Mouse (Mus musculus) liver, embryonic 11.5 days (tissue): ENCODE measurements around the gene Gria1. TPM values are rescaled to one million over a fixed set of nuclear protein-coding genes. Genes with fewer than 3 reads are reported as not detected.

Experiments used
- ATAC-seq: fragments of 200-750 bp; cut with Nextera tagmentation; replicated peaks from 2 replicates; pipeline ENCODE4 v1.8.0; 2017; ENCODE audit warnings: moderate number of reproducible peaks, mild to moderate bottlenecking, moderate TSS enrichment, moderate library complexity; ENCODE audit not compliant: low FRiP score
- DNase-seq: peaks from one replicate; pipeline ENCODE4 v3.0.0-alpha.2; 2017; ENCODE audit warnings: low spot score
- H3K27ac ChIP-seq: fragments of 300-500 bp; sonication (generic); 2 replicates; pipeline ENCODE4 v1.5.1; 2014; ENCODE audit warnings: mild to moderate bottlenecking, low read depth, low read length, control low read depth
- H3K27me3 ChIP-seq: fragments of 300-500 bp; sonication (generic); replicated peaks from 2 replicates; pipeline ENCODE4 v1.6.1; 2014; ENCODE audit warnings: low read length, mixed read lengths; ENCODE audit not compliant: control insufficient read depth, insufficient read depth
- H3K36me3 ChIP-seq: fragments of 300-500 bp; sonication (generic); 2 replicates; pipeline ENCODE4 v1.6.1; 2014; ENCODE audit warnings: mild to moderate bottlenecking, low read length, moderate library complexity, mixed read lengths; ENCODE audit not compliant: control insufficient read depth, insufficient read depth
- H3K4me1 ChIP-seq: fragments of 300-500 bp; sonication (generic); replicated peaks from 2 replicates; pipeline ENCODE4 v1.6.1; 2014; ENCODE audit warnings: low read length, mixed read lengths; ENCODE audit not compliant: control insufficient read depth, insufficient read depth
- H3K4me2 ChIP-seq: fragments of 300-500 bp; sonication (generic); 2 replicates; pipeline ENCODE4 v1.6.1; 2014; ENCODE audit warnings: mild to moderate bottlenecking, control low read depth, moderate library complexity
- H3K4me3 ChIP-seq: fragments of 300-500 bp; sonication (generic); 2 replicates; pipeline ENCODE4 v1.5.1; 2014; ENCODE audit warnings: low read depth, low read length, control low read depth
- H3K9ac ChIP-seq: fragments of 300-500 bp; sonication (generic); 2 replicates; pipeline ENCODE4 v1.6.1; 2014; ENCODE audit warnings: low read depth, low read length, control low read depth
- H3K9me3 ChIP-seq: fragments of 300-500 bp; sonication (generic); 2 replicates; pipeline ENCODE4 v1.6.1; 2016; ENCODE audit warnings: low read length, inconsistent platforms, mixed read lengths; ENCODE audit not compliant: control insufficient read depth
- WGBS: fragments of 180-500 bp; shearing (Covaris S2); extraction: QIAGEN DNeasy Blood & Tissue Kit; methylation state at CpG from one replicate; pipeline ENCODE4 v1.1.7; 2014; 5-methylcytosine and 5-hydroxymethylcytosine counted together
- polyA plus RNA-seq: library from polyadenylated mRNA; unstranded; fragments of >200 nt; fragmentation: Nextera tagmentation; extraction: Ambion mirVana; gene quantifications from 2 replicates; pipeline ENCODE4 v1.2.1, GENCODE M21; 2014

The Gria1 gene
- polyA plus RNA-seq, 1 experiment from 2014 or later = 0.66 TPM

GRCm38 (mm10) chr11:57039306-57039705, 28.1 kb downstream of the Gria1 start:
- Histone ChIP-seq H3K27ac (no peak overlapping the region), H3K9me3 (no peaks in the 10 kb centered on the region), H3K4me2 (no peak overlapping the region), H3K4me3 (no peak overlapping the region), H3K4me1 (no peaks in the 10 kb centered on the region), H3K36me3 (no peaks in the 10 kb centered on the region), H3K9ac (no peak overlapping the region), H3K27me3 (no peaks in the 10 kb centered on the region)
- WGBS = 78% methylated on average over 8 of the region's 8 CpGs
- no peak for ATAC-seq
- DNase-seq = no peak

GRCm38 (mm10) chr11:57042057-57042456, 30.9 kb downstream of the Gria1 start:
- no peaks in the 10 kb centered on the region for H3K4me1 ChIP-seq
- H3K27ac ChIP-seq = no peak overlapping the region
- H3K9me3 ChIP-seq = no peaks in the 10 kb centered on the region
- H3K36me3 ChIP-seq = no peaks in the 10 kb centered on the region
- 62% methylated on average over 3 of the region's 3 CpGs for WGBS
- DNase-seq (no peak), ATAC-seq (no peak)
- H3K4me2 ChIP-seq = no peak overlapping the region
- H3K9ac ChIP-seq = no peak overlapping the region
- H3K27me3 ChIP-seq = no peaks in the 10 kb centered on the region
- H3K4me3 ChIP-seq = no peak overlapping the region

GRCm38 (mm10) chr11:57044146-57044545, 33.0 kb downstream of the Gria1 start:
- no peaks in the 10 kb centered on the region for H3K4me1 ChIP-seq
- no peak overlapping the region for H3K9ac ChIP-seq
- H3K27ac ChIP-seq = no peak overlapping the region
- no peaks in the 10 kb centered on the region for H3K9me3 ChIP-seq
- H3K36me3 ChIP-seq = no peaks in the 10 kb centered on the region
- no peak overlapping the region for H3K4me3 ChIP-seq
- H3K27me3 ChIP-seq = no peaks in the 10 kb centered on the region
- ATAC-seq = no peak
- no peak overlapping the region for H3K4me2 ChIP-seq
- WGBS = 69% methylated on average over 5 of the region's 5 CpGs
- no peak for DNase-seq

- Histone ChIP-seq H3K9me3 (no peaks in the 10 kb centered on the region), H3K27me3 (no peaks in the 10 kb centered on the region), H3K27ac (no peak overlapping the region), H3K4me2 (no peak overlapping the region), H3K4me3 (no peak overlapping the region), H3K4me1 (no peaks in the 10 kb centered on the region), H3K36me3 (no peaks in the 10 kb centered on the region), H3K9ac (no peak overlapping the region)
- ATAC-seq = no peak
- 68% methylated on average over 6 of the region's 6 CpGs for WGBS
- no peak for DNase-seq
These were observed 40.7 kb downstream of the Gria1 start for GRCm38 (mm10) chr11:57051666-57052562.

GRCm38 (mm10) chr11:57062441-57062840, 51.3 kb downstream of the Gria1 start:
- Histone ChIP-seq H3K9ac (no peak overlapping the region), H3K4me1 (no peaks in the 10 kb centered on the region), H3K36me3 (no peaks in the 10 kb centered on the region), H3K4me2 (no peak overlapping the region), H3K27ac (no peak overlapping the region), H3K27me3 (no peaks in the 10 kb centered on the region), H3K9me3 (no peaks in the 10 kb centered on the region), H3K4me3 (no peak overlapping the region)
- DNase-seq (no peak), ATAC-seq (no peak)
- 77% methylated on average over 3 of the region's 3 CpGs for WGBS

GRCm38 (mm10) chr11:57070196-57070901, 59.2 kb downstream of the Gria1 start:
- H3K27me3 ChIP-seq = no peaks in the 10 kb centered on the region
- no peaks in the 10 kb centered on the region for H3K36me3 ChIP-seq
- no peak overlapping the region for H3K4me3 ChIP-seq
- H3K9me3 ChIP-seq = no peaks in the 10 kb centered on the region
- no peaks in the 10 kb centered on the region for H3K4me1 ChIP-seq
- H3K9ac ChIP-seq = no peak overlapping the region
- ATAC-seq (no peak), DNase-seq (no peak)
- 81% methylated on average over 8 of the region's 8 CpGs for WGBS
- H3K27ac ChIP-seq = no peak overlapping the region
- H3K4me2 ChIP-seq = no peak overlapping the region

- H3K4me2 ChIP-seq = no peak overlapping the region
- H3K9ac ChIP-seq = no peak overlapping the region
- H3K4me1 ChIP-seq = no peaks in the 10 kb centered on the region
- no peak for DNase-seq
- no peaks in the 10 kb centered on the region for H3K36me3 ChIP-seq
- no peaks in the 10 kb centered on the region for H3K9me3 ChIP-seq
- H3K27ac ChIP-seq = no peak overlapping the region
- no peaks in the 10 kb centered on the region for H3K27me3 ChIP-seq
- WGBS = 72% methylated on average over 6 of the region's 6 CpGs
- no peak for ATAC-seq
- no peak overlapping the region for H3K4me3 ChIP-seq
These were observed 61.0 kb downstream of the Gria1 start for GRCm38 (mm10) chr11:57072171-57072570.

- WGBS = 76% methylated on average over 3 of the region's 3 CpGs
- no peaks in the 10 kb centered on the region for H3K4me1 ChIP-seq
- no peaks in the 10 kb centered on the region for H3K9me3 ChIP-seq
- no peak overlapping the region for H3K9ac ChIP-seq
- no peaks in the 10 kb centered on the region for H3K27me3 ChIP-seq
- no peak for ATAC-seq
- H3K4me2 ChIP-seq = no peak overlapping the region
- no peak overlapping the region for H3K4me3 ChIP-seq
- H3K36me3 ChIP-seq = no peaks in the 10 kb centered on the region
- DNase-seq = no peak
- no peak overlapping the region for H3K27ac ChIP-seq
These were observed 68.2 kb downstream of the Gria1 start for GRCm38 (mm10) chr11:57079423-57079822.
